Mouse (Mus musculus) cortical plate, adult 2 months (tissue): ENCODE data around the gene Siglecg. TPM values are rescaled to one million over a fixed set of nuclear protein-coding genes. Genes with fewer than 3 reads are reported as not detected.
"Not testable (repeated sequence)": the region's sequence is repeated elsewhere in the genome, so short reads cannot be mapped to it uniquely, and the experiment has no call there.

Source experiments
- H3K27ac ChIP-seq: fragments of 200-500 bp; 2 replicates; pipeline ENCODE4 v1.5.1; 2012; ENCODE audit warnings: low read length, control low read depth, inconsistent platforms; ENCODE audit not compliant: insufficient read depth
- H3K4me1 ChIP-seq: fragments of 200-500 bp; 2 replicates; pipeline ENCODE4 v1.6.1; 2011; ENCODE audit warnings: low read length; ENCODE audit not compliant: control insufficient read depth, insufficient read depth
- H3K4me3 ChIP-seq: fragments of 200-500 bp; 2 replicates; pipeline ENCODE4 v1.5.1; 2011; ENCODE audit warnings: mild to moderate bottlenecking, low read length, control low read depth; ENCODE audit not compliant: insufficient read depth
- CTCF ChIP-seq: fragments of 200-500 bp; IDR thresholded peaks from 2 replicates; pipeline ENCODE4 v1.5.1; 2011; ENCODE audit warnings: mild to moderate bottlenecking, control low read depth, low read length; ENCODE audit not compliant: insufficient read depth; ENCODE audit errors: extremely low read depth
- POLR2A ChIP-seq: fragments of 200-500 bp; IDR thresholded peaks from 2 replicates; pipeline ENCODE4 v1.6.1; 2011; ENCODE audit warnings: mild to moderate bottlenecking, low read length, control low read depth; ENCODE audit not compliant: insufficient read depth; ENCODE audit errors: extremely low read depth
- polyA plus RNA-seq: library from polyadenylated mRNA; depleted of rRNA; stranded (reverse); fragments of >200 nt; gene quantifications from 2 replicates; pipeline ENCODE4 v1.2.3, GENCODE M21; 2012; rRNA removed

Siglecg gene
- polyA plus RNA-seq, result 0.15 and 0.17 TPM in 2 replicates

DNA sequence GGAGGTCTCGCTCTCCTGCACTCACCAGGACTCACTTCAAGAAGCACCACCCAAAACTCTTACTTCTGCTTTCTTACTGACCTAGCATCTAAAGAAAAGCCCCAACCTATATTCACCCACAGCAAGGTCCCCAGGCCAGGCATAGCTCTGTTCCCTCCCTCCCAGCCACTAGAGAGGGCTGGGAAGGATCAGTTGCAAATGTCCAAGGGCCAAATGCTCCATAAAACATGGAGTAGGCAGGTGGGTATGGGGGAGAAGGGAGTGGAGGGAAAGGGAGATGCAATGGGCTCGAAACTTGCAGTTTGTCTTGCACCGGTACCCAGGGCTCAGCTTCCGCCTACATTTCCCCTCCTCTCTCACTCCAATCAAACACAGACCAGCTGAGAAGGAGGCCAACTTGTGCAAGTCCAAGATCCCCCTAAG is at the start of gene Siglecg:
Gene Siglecg (plus strand): TSS at position 74 of the 423 bp plus-strand sequence.
- no peak for TF ChIP-seq POLR2A
- no peak for TF ChIP-seq CTCF
- no peak within 1 kb of the TSS for H3K4me3 ChIP-seq
- H3K4me1 ChIP-seq, result no peaks in the 10 kb centered on the region

DNA sequence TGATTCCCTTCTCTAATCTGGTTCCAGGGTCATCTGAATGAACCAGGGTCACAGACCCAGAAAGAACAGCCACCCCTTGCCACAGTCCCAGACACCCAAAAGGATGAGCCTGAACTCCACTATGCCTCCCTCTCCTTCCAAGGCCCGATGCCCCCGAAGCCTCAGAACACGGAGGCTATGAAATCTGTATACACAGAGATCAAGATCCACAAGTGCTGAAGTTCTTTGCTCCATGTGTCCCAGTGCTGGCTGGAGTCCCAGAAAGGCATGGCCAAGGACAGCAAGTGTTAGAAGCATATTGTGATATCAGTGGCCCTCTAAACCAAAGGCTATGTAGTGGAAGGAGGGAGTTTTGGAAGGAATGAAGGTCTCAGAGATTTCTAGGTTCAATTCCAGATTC is 49.4 kb upstream of the Siglecg start:
- no peak overlapping the region for H3K27ac ChIP-seq
- H3K4me1 ChIP-seq, result no peaks in the 10 kb centered on the region
- no peak for TF ChIP-seq CTCF
- TF ChIP-seq POLR2A, result no peak
- H3K4me3 ChIP-seq, result no peak overlapping the region

More for the DNA sequence above, at the start of gene Siglecg:
- H3K27ac ChIP-seq, result no peak within 1 kb of the TSS

DNA sequence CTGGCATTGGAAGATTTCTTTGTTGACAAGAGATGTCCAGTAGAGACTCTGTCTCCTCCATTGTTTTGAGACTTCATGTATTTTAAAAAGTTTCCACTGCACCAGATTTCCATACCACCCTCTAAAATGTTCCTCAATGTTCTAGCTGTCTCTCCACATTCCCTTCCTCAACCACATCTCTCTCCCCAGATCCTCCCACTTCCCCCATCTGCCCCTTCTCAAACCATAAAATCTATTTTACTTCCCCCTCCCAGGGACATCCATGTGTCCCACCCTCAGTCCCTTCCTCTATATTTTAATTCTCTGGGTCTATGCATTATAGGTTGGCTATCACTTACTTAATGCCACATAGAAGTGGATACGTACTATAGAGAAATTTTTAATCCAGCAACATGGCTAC is 46.6 kb upstream of the Siglecg start:
- Histone ChIP-seq H3K4me1 (no peaks in the 10 kb centered on the region), H3K4me3 (no peak overlapping the region)
- TF ChIP-seq POLR2A, result no peak
- no peak for TF ChIP-seq CTCF

DNA sequence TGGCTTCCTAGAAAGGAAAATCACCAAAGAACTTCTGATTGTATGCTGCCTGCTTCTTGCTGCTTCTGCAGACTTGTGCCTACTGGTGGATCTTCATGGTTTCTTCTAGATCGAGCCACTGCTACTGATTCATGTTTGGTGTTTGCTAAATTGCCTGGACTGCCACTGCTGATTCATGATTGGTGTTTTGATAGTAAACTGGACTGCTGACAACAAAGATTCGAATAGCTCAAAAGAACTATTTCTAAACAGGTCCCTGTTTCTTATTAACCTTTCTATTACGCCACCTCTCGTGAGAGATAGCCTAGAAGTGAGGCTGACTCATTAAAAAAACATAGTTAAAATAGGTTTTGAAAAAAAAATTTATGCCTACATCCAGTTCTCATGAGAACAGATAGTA is 46.0 kb upstream of the Siglecg start:
- no peak for TF ChIP-seq POLR2A
- TF ChIP-seq CTCF, result no peak
- Histone ChIP-seq H3K27ac (no peak overlapping the region), H3K4me3 (no peak overlapping the region), H3K4me1 (no peaks in the 10 kb centered on the region)

More for the DNA sequence above, 46.6 kb upstream of the Siglecg start:
- H3K27ac ChIP-seq, result no peak overlapping the region

DNA sequence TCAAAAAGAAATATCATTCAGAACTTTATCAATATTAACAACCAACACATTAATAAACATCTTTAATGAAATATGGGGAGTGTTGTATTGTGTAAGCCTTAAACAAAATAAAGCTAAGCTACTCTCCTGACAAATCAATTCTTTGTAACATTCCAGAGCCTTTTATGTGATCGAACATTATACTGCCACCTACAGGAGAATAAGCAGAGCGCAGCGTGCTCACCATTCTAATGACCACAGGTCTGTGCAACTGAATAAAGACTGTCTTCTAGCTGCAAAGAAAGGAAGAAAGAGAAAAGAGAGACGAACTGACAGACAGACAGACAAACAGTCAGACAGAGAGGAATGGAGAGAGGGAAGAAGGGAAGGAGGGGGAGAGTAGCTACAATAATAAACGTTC is 29.8 kb upstream of the Siglecg start:
- Histone ChIP-seq H3K4me3 (no peak overlapping the region), H3K4me1 (no peaks in the 10 kb centered on the region), H3K27ac (no peak overlapping the region)
- no peak for TF ChIP-seq POLR2A
- TF ChIP-seq CTCF, result peak; percentile 46; the same call in 1 of the 2 replicates

DNA sequence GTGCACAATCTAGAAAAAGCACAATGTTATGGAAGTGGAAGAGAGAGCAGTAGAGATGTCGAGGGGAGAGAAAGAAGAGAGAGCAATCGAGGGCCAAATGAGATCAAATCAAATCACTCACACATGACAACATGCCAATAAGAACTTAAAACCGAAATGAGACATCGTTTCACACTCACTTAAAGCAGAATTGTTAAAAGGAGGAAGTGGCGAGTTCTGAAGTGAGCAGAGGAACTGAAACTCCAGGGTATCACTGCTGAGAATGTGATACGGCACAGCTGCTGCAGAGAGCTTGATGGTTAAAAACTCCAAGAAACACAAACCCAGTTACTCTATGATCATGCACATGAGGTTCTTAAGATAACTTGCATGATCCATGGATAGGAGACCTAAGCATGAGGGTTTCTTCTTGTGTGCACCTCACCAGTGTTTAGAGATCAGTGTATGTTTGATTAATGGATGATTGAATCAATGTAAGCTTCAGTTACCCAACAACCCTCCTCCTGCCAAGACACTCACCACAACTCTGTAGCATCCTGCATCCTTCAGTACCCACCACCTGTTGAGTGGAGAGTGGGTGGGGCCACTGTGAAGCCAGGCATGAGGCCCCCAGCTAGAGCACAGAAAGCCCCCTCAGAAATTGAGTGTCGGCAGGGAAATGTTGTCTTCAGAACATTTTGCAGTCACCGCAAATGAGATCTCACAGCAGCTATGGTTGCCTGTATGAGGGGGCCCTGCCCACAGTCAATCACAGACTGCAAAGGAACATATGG is 15.5 kb upstream of the Siglecg start:
- TF ChIP-seq CTCF (no peak), POLR2A (no peak)
- Histone ChIP-seq H3K27ac (no peak overlapping the region; the same call in 1 of the 2 replicates), H3K4me3 (no peak overlapping the region), H3K4me1 (no peaks in the 10 kb centered on the region)

DNA sequence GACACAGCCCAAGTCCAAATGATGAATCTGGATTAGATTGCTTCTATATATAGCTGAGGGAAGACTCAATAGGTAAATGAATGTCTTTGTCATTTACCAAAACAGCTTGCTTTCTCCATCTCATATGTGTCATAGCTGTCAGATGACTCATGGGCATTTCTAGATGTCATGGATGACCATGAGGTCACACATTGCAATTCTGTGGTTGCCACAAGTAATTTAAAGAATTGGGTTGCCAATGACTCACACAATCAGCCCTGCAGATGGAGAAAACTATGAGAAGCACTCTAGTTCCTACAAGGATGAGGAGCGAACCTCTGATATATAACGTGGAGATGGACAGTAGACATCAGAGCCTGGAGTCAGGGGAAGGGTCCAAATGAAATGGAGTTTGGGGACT is 8.5 kb upstream of the Siglecg start:
- TF ChIP-seq CTCF (no peak), POLR2A (no peak)

DNA sequence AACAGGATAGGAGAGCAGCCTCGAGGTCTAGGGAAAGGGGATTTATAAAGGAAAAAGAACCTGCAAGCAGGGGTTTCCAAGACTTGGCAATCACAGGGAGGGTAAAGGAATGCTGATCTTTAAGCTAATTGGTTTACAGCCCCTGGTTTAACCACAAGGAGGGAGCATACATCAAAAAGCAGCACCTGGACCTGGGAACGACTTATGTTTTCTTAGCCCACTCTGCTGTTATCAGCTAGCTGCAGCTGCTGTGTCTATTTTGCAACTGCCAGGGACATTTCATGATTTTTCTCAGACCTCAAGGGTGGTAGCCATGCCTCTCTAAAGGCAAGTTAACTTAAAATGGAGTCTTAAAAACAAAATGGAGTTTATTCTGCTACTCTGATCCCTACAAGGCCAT is 5.3 kb upstream of the Siglecg start:
- TF ChIP-seq POLR2A, result no peak
- no peak for TF ChIP-seq CTCF
- Histone ChIP-seq H3K4me1 (no peaks in the 10 kb centered on the region), H3K27ac (no peak overlapping the region), H3K4me3 (no peak overlapping the region)

More for the DNA sequence above, 8.5 kb upstream of the Siglecg start:
- no peaks in the 10 kb centered on the region for H3K4me1 ChIP-seq
- no peak overlapping the region for H3K4me3 ChIP-seq
- no peak overlapping the region for H3K27ac ChIP-seq

DNA sequence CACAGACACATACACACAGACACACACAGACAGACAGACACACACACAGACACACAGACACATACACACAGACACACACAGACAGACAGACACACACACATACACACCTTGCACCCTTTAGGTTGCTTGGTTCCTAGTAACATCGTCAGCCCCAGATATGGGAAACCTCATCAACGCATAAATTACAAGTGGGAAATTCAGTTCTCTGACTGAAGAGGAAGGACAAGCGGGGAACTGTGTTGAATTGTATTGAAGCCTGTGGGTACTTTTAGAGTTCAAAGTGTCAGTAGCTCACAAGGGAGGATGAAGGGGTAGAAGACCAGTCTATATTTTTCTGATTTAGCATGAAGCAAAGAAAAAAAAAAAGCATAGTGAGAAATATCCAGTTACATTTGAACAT is 431 bp upstream of the Siglecg start:
- TF ChIP-seq CTCF (no peak), POLR2A (no peak)
- no peak overlapping the region for H3K27ac ChIP-seq
- H3K4me1 ChIP-seq, result no peaks in the 10 kb centered on the region
- no peak overlapping the region for H3K4me3 ChIP-seq

DNA sequence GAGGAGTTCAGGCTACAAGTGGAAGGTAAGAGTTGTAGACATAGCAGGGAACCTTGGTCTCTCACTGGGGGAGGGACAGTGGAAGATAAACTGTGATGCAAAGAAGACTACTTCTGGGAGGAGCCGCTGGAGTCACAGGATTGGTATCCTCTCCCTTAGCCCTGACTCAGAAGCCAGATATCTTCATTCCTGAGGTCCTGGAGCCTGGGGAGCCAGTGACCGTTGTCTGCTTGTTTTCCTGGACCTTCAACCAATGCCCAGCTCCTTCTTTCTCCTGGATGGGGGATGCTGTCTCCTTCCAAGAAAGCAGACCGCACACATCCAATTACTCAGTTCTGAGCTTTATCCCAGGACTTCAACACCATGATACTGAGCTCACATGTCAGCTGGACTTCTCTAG is 1.1 kb downstream of the Siglecg start:
- H3K4me1 ChIP-seq, result no peaks in the 10 kb centered on the region
- TF ChIP-seq POLR2A (no peak), CTCF (no peak)

DNA sequence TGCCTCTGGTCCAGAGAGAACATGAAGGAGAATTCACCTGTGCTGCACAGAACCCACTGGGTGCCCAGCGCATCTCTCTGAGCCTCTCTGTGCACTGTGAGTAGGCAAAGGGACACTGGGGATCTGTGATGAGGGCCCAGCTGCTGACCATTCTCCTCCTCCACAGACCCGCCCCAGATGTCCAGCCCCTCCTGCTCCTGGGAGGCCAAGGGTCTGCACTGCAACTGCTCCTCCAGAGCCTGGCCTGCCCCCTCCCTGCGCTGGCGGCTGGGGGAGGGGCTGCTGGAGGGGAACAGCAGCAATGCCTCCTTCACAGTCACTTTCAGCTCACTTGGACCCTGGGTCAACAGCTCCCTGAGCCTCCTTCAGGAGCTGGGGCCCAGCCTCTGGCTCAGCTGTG is 3.7 kb downstream of the Siglecg start:
- not testable (repeated sequence) for H3K4me1 ChIP-seq, H3K27ac ChIP-seq, H3K4me3 ChIP-seq

More for the DNA sequence above, 1.1 kb downstream of the Siglecg start:
- no peak overlapping the region for H3K27ac ChIP-seq
- H3K4me3 ChIP-seq, result no peak overlapping the region
